Mouse (Mus musculus) lung, postnatal 0 days (tissue): Measurements from ENCODE around the gene Olfr588-ps1.

ENCODE experiments used
- CTCF ChIP-seq: IDR thresholded peaks from 2 replicates; pipeline ENCODE4 v1.5.1; 2016; ENCODE audit warnings: antibody characterized with exemption, mild to moderate bottlenecking
- EP300 ChIP-seq: IDR thresholded peaks from 2 replicates; pipeline ENCODE4 v1.6.1; 2016; ENCODE audit warnings: antibody characterized with exemption, mild to moderate bottlenecking, control low read depth

- TF ChIP-seq CTCF = no peak; the same call in 1 of the 2 replicates
- TF ChIP-seq EP300 = no peak
Measured at GRCm38 (mm10) chr7:103119406-103119805, 21.3 kb upstream of the Olfr588-ps1 start.
